Mouse (Mus musculus): ENCODE data around the gene Ilkap. TPM values are rescaled to one million over a fixed set of nuclear protein-coding genes. Genes with fewer than 3 reads are reported as not detected.

Gene Ilkap
- polyA plus RNA-seq (2014; fragmentation: Illumina TruSeq; extraction: RNeasy Lipid Tissue Mini Kit (QIAGEN cat#74804); ENCODE audit: low read depth, low replicate concordance): 60.2 TPM

DNA sequence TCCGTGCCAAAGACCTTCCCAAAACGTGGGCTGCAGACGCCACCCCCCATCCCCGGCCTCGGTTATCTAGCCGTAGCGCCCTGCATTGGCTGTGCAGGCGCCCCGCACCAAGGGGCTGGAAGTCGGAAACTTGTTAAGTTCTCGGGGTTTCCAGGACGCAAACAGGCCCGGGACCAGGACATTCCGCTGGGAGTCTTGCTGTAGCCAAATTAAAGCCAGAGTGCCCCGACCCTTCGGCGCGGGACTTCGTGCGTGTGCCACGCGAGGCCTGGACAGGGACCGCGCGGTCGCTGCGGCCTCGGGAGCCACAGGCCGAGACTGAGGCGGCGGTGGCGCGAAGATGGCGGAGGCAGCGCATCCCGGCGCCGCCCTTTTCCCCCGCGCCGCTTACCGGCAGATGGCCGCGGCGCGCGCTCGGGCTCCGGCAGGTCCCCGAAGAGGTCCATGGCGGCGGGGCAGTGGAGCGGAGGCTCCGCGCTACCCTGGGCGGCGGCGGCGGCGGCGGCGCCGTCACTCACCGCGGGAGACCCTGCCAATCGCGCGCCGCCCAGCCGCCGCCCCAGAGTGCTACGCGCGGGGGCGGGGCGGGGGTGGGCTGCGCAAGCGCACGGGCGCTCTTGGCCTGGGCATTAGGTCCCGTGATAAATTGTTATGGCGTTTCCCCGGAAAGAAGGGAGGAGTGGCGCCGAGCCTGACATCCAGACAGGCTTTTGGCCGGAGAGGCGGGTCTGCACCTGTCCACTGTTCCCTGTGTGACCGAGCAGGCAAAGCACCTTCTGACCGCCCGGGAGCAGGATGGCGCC lies at the start of gene Ilkap:
Gene Ilkap, minus strand, starts transcription at position 556 of the 803 bp plus-strand sequence.

DNA sequence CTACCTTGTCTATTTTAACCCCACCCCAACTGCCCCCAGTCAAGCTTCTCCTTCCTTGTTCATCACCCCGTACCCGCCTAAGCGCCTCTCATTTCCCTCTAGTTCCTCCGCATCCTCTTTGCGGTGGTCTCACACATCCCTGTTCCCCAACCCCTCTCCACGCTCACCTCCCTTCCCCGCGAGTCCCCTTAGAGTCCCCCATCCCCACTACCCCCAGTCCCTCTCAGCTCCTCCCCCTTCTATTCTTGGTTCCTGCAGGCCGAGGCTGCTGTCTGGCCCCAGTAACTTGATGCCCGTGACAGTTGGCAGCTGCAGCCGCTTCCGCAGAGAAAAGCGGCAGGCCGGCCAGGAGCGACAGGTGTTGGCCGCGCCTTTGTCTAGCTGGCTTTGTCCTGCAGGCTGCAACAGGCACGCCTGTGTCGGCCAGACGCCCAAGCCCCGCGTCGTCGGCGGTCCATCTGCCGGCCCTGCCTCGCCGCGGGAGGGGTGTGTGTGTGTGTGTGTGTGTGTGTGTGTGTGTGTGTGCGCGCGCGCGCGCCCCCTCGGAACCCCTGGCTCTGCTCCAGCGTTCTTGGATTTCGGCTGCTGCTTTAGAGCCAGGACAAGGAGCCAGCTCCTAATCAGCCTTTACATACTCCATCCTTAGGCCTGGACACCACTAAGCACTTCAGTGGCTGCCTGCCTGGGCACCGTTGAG lies 15.4 kb upstream of the Ilkap start, which contains the start of gene Hes6:
Gene Hes6, minus strand, starts transcription at position 141 of the 697 bp plus-strand sequence.

GRCm38 (mm10) chr1:91366215-91367108 lies 32.2 kb downstream of the Ilkap start, which contains the start of gene Erfe:
Gene Erfe, plus strand, starts transcription at chr1:91366430.

GRCm38 (mm10) chr1:91350841-91351240 lies 47.8 kb downstream of the Ilkap start, which contains the start of gene Klhl30:
Gene Klhl30, plus strand, starts transcription at chr1:91351016.

Other genes with a start within 250 kb of the Ilkap start
- gene Ramp1, start 219.0 kb downstream of the Ilkap start, polyA plus RNA-seq (2014; fragmentation: Illumina TruSeq; extraction: RNeasy Lipid Tissue Mini Kit (QIAGEN cat#74804); ENCODE audit: low read depth, low replicate concordance): 35.0 TPM
- gene Ube2f, start 148.5 kb downstream of the Ilkap start, polyA plus RNA-seq (2014; fragmentation: Illumina TruSeq; extraction: RNeasy Lipid Tissue Mini Kit (QIAGEN cat#74804); ENCODE audit: low read depth, low replicate concordance): 45.3 TPM
- 15.7 TPM for gene Scly, start 100.5 kb downstream of the Ilkap start, polyA plus RNA-seq (2014; fragmentation: Illumina TruSeq; extraction: RNeasy Lipid Tissue Mini Kit (QIAGEN cat#74804); ENCODE audit: low read depth, low replicate concordance)
- 0.12 TPM for gene Espnl, start 76.7 kb downstream of the Ilkap start, polyA plus RNA-seq (2014; fragmentation: Illumina TruSeq; extraction: RNeasy Lipid Tissue Mini Kit (QIAGEN cat#74804); ENCODE audit: low read depth, low replicate concordance)
- 0.27 TPM for gene Klhl30, start 47.8 kb downstream of the Ilkap start, polyA plus RNA-seq (2014; fragmentation: Illumina TruSeq; extraction: RNeasy Lipid Tissue Mini Kit (QIAGEN cat#74804); ENCODE audit: low read depth, low replicate concordance)
- gene Erfe, start 32.4 kb downstream of the Ilkap start, polyA plus RNA-seq (2014; fragmentation: Illumina TruSeq; extraction: RNeasy Lipid Tissue Mini Kit (QIAGEN cat#74804); ENCODE audit: low read depth, low replicate concordance): 0.21 TPM
- gene Hes6, start 15.2 kb upstream of the Ilkap start, polyA plus RNA-seq (2014; fragmentation: Illumina TruSeq; extraction: RNeasy Lipid Tissue Mini Kit (QIAGEN cat#74804); ENCODE audit: low read depth, low replicate concordance): 23.1 TPM
- 6.5 TPM for gene Per2, start 60.5 kb upstream of the Ilkap start, polyA plus RNA-seq (2014; fragmentation: Illumina TruSeq; extraction: RNeasy Lipid Tissue Mini Kit (QIAGEN cat#74804); ENCODE audit: low read depth, low replicate concordance)
- gene Traf3ip1, start 95.8 kb upstream of the Ilkap start, polyA plus RNA-seq (2014; fragmentation: Illumina TruSeq; extraction: RNeasy Lipid Tissue Mini Kit (QIAGEN cat#74804); ENCODE audit: low read depth, low replicate concordance): 9.2 TPM
- 10.4 TPM for gene Asb1, start 141.7 kb upstream of the Ilkap start, polyA plus RNA-seq (2014; fragmentation: Illumina TruSeq; extraction: RNeasy Lipid Tissue Mini Kit (QIAGEN cat#74804); ENCODE audit: low read depth, low replicate concordance)

Data from adipose tissue, adult 10 weeks (tissue).